Mouse (Mus musculus) thymus, adult 2 months (tissue): ENCODE results near the gene Snapin.

ENCODE experiments used
- CTCF ChIP-seq: fragments of 200-500 bp; IDR thresholded peaks from 2 replicates; pipeline ENCODE4 v1.5.1; 2012; ENCODE audit warnings: mild to moderate bottlenecking, control low read depth, low read length, moderate library complexity, borderline replicate concordance; ENCODE audit not compliant: control insufficient read depth, poor library complexity, insufficient read depth; ENCODE audit errors: extremely low read depth
- POLR2A ChIP-seq: fragments of 200-500 bp; IDR thresholded peaks from 2 replicates; pipeline ENCODE4 v1.6.1; 2012; ENCODE audit warnings: mild to moderate bottlenecking, low read length, control low read depth, moderate library complexity; ENCODE audit not compliant: control insufficient read depth, poor library complexity, insufficient read depth; ENCODE audit errors: extremely low read depth

DNA sequence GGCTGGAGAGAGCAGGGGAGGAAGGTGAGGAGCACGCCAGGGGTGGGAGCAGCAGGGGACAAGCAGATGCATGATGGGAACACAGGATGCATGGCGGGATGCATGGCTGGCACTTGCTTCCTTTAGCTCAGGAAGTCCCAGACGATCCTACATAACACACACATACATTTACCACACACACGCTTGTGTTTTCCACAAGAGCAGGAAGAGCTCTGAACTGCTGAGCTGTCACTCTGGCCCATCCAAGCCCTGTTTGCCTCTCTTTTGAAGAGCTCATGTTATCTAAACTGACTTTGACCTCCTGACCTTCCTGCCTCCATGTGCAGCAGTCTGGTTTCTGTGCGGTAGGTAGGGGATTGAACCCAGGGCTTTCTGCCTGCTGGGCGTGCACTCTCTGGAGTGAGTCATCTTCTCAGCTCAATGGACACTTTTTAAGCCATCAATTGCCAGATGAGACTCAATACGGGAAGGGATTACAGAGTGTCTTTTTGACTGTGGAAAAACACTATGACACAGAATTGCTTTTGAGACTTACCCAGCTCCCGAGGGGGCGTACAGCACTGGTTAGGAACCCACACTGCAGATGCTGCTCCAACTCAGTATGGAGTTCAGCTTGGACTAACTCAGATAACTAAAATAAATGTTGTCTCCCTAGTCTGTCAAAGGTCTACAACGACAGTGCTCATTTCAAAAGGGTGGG is 39.3 kb downstream of the Snapin start:
- TF ChIP-seq POLR2A (no peak), CTCF (no peak)
